Mouse (Mus musculus) thymus, adult 2 months (tissue): Measurements from ENCODE around the gene Tnrc6c.

Experiments
- CTCF ChIP-seq: fragments of 200-500 bp; IDR thresholded peaks from 2 replicates; pipeline ENCODE4 v1.5.1; 2012; ENCODE audit warnings: mild to moderate bottlenecking, control low read depth, low read length, moderate library complexity, borderline replicate concordance; ENCODE audit not compliant: control insufficient read depth, poor library complexity, insufficient read depth; ENCODE audit errors: extremely low read depth
- POLR2A ChIP-seq: fragments of 200-500 bp; IDR thresholded peaks from 2 replicates; pipeline ENCODE4 v1.6.1; 2012; ENCODE audit warnings: mild to moderate bottlenecking, low read length, control low read depth, moderate library complexity; ENCODE audit not compliant: control insufficient read depth, poor library complexity, insufficient read depth; ENCODE audit errors: extremely low read depth

DNA sequence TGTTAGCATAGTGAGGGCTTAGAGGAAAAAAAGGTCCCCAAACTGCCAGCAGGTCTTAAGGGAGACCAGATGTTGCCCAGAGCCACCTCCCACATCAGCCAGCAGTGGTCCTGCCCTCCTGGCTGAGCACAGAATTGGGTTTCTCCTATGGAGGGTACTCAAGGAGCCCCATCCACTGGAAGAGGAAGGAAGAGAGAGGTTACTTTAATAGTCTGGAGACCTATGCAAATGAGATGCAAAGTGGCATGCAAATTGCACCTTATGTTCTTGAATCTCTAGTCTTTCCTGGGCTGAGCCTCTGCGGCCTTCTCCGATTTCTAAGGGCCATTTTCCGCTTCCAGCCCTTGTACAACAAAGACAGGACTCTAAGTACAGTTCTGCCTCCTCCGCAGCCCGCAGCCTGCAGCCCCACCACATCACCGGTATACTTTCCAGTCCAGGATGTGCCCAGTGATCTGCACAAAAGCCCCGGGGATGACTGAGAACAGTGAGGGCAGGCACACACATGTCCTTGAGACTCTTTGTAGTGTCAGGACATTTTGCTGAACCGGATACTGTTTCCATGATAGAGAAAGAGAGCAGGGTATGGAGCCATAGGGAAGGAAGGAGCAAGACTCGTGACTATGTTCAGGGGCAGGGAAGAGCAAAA is 45.8 kb upstream of the Tnrc6c start:
- TF ChIP-seq CTCF: no peak
- TF ChIP-seq POLR2A: no peak
